Mouse (Mus musculus): ENCODE results near the gene Notum. TPM values are rescaled to one million over a fixed set of nuclear protein-coding genes. Genes with fewer than 3 reads are reported as not detected.

Gene Notum
- polyA plus RNA-seq, 1 experiment, result not detected

DNA sequence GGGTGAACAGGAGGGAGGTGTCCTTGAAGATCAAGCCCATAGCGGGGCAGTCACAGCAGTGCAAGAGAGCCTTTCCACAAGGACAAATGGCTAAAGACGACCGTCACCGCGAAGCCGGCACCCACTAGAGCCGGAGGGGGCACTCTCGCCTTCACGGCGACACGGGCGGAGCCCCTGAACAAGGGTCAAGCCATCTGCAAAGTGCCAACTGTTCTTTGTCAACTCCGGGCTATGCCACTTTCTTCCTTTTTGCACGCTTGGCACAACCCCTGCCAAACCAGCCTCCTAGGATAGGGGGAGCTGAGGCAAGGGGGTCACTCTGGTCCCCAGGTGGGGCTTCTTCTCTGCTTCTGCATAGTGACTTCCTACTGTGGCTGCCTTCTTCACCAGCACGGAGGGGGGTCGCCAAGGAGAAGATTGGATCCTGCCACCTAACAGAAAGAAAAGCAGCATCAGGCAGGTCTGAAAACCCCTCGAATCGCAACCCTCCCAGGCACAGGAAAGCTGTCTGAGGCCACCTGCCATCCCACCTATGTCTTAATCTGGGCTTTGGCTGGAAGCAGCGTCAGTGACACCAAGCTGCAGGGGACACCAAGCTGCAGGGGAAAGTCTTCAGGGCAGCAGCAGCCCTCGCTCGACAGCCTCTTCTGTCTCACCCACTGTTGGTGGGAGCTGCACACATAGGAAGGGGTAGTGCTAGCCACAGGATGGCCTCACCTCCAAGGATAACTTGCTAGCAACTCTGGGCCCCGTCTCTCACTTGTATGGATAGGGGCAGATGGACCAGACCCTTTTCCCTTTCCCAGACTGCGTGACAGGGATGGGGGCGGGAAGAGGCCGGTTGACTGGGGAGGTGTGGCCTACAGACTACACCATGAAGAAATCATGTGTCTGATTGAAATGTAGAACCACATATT is 42.1 kb downstream of the Notum start:
- TF ChIP-seq POLR2A (IDR thresholded peaks at IDR 0.05; ENCODE audit: insufficient read depth, low read depth, low read length) (no peak), CTCF (IDR thresholded peaks at IDR 0.05; ENCODE audit: insufficient read depth, low read depth, low read length) (no peak)
- WGBS, result 93% methylated on average over 25 of the region's 25 CpGs
- peaks cover 22% of the 10 kb centered on the region for H3K4me1 ChIP-seq (ENCODE audit: control insufficient read depth, insufficient read depth, low read length)
- H3K27ac ChIP-seq (ENCODE audit: insufficient read depth, low read depth, low read length), result no peak overlapping the region
- no peak overlapping the region for H3K4me3 ChIP-seq (ENCODE audit: insufficient read depth, low read depth, low read length)

DNA sequence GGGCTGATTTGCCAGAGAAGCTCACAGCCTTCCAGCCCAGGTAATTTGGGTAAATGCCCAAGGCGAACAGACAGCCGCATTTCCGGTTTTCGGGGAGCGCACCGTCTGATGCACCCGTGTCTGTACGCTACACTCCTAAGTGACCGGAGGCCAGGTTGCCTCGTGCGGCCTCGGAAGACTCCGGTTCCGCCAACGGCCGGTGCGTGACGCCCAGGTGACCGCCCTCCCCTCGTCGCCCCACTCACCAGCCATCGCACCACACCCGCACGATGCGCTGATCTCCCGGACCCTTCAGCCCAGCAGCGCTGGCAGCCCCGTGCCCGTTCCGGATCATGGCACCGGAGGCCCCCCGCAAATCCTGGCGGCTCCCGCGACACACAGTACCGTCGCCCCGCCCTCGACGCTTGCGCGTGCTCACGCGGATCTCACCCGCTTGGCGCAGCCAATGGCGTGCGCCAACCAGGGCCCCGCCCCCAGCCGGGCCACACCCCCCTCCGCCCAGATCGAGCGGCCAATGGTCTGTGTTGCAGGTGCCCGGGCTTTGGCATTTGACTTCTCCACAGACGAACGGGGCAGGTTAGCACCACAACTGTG is 43.4 kb downstream of the Notum start, which contains the start of gene Pcyt2:
Gene Pcyt2 (minus strand): TSS at position 418 of the 594 bp plus-strand sequence.
- peaks cover 19% of the 10 kb centered on the region for H3K4me1 ChIP-seq (ENCODE audit: control insufficient read depth, insufficient read depth, low read length)
- peak within 1 kb of the TSS; percentile 81 for H3K4me3 ChIP-seq (ENCODE audit: insufficient read depth, low read depth, low read length)
- peak within 1 kb of the TSS; percentile 59 for H3K27ac ChIP-seq (ENCODE audit: insufficient read depth, low read depth, low read length)
- TF ChIP-seq POLR2A (IDR thresholded peaks at IDR 0.05; ENCODE audit: insufficient read depth, low read depth, low read length) (peak; percentile 87), CTCF (IDR thresholded peaks at IDR 0.05; ENCODE audit: insufficient read depth, low read depth, low read length) (no peak)
- under 1% methylated on average over 56 of the region's 56 CpGs for WGBS

DNA sequence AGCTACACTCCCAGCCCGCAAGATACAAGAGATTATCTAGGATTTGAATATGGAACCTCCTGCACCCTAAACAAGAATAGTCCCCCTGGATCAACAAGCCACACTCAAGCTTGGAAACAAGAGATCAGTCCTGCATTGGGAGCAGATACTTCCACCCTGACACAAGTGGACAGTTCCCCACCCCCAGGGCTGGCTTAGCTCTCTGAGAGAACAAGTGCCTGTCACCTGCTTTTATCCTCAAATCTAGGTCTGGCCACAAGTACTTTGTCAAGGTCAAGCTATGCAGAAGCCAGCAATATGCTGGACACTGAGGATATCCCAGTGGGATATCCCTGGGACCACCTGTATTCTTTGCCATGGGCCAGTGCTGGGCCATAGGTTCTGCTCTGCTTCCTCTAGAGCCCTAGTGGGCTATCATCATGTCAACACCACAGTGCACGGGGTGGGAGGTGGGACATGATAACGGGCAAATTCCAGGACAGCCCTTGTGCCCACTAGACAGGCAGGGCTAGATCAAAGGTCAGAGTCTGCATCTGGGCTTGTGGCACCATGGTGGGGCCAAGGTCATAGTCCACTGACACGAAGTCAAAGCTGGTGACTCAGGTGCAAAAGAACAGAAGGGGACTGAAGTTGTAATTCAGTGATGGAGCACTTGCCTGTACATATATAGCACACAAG is 44.2 kb downstream of the Notum start:
- no peak for TF ChIP-seq POLR2A (IDR thresholded peaks at IDR 0.05; ENCODE audit: insufficient read depth, low read depth, low read length)
- no peak for TF ChIP-seq CTCF (IDR thresholded peaks at IDR 0.05; ENCODE audit: insufficient read depth, low read depth, low read length)
- WGBS, result 39% methylated on average over 4 of the region's 4 CpGs

DNA sequence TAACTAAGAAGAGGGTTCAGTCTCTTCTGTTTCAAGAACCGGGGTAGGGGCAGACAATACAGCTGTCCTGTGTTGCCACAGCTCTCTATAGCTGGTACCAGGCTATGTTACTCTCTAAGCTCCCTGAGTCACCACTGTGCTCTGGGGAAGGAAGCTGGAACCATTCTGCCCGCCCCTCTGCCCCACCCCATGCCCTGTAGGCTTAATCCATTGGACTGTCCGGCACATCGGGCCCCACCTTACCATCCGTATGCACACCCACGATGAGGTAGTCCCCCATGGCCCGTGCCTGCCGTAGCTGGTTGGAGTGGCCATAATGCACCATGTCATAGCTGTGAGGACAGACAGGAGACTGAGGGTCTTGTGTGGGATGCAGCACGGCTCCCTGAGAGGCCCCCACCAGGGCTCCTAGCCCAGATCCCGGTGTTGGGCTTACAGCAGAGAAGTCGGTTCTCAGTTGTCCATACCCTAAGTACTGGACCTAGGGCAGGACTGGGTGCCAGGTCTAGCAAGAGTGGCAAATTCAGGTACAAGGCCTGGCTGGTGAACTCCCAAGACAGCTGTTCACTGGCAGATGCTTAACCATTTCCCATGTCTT is 45.3 kb downstream of the Notum start:
- Histone ChIP-seq H3K4me1 (ENCODE audit: control insufficient read depth, insufficient read depth, low read length) (peaks cover 19% of the 10 kb centered on the region), H3K27ac (ENCODE audit: insufficient read depth, low read depth, low read length) (no peak overlapping the region), H3K4me3 (ENCODE audit: insufficient read depth, low read depth, low read length) (no peak overlapping the region)
- 84% methylated on average over 11 of the region's 11 CpGs for WGBS
- no peak for TF ChIP-seq POLR2A (IDR thresholded peaks at IDR 0.05; ENCODE audit: insufficient read depth, low read depth, low read length)
- no peak for TF ChIP-seq CTCF (IDR thresholded peaks at IDR 0.05; ENCODE audit: insufficient read depth, low read depth, low read length)

More for the DNA sequence above, 44.2 kb downstream of the Notum start:
- Histone ChIP-seq H3K27ac (ENCODE audit: insufficient read depth, low read depth, low read length) (peak overlapping the region; percentile 59; the same call in 1 of the 2 replicates), H3K4me3 (ENCODE audit: insufficient read depth, low read depth, low read length) (peak overlapping the region; percentile 81), H3K4me1 (ENCODE audit: control insufficient read depth, insufficient read depth, low read length) (peaks cover 19% of the 10 kb centered on the region)

- no peak overlapping the region for H3K27ac ChIP-seq (ENCODE audit: insufficient read depth, low read depth, low read length)
- peaks cover 19% of the 10 kb centered on the region for H3K4me1 ChIP-seq (ENCODE audit: control insufficient read depth, insufficient read depth, low read length)
- no peak overlapping the region for H3K4me3 ChIP-seq (ENCODE audit: insufficient read depth, low read depth, low read length)
- 84% methylated on average over 6 of the region's 6 CpGs for WGBS
- no peak for TF ChIP-seq POLR2A (IDR thresholded peaks at IDR 0.05; ENCODE audit: insufficient read depth, low read depth, low read length)
- no peak for TF ChIP-seq CTCF (IDR thresholded peaks at IDR 0.05; ENCODE audit: insufficient read depth, low read depth, low read length)
Observed at GRCm38 (mm10) chr11:120615167-120615566, 45.8 kb downstream of the Notum start.

DNA sequence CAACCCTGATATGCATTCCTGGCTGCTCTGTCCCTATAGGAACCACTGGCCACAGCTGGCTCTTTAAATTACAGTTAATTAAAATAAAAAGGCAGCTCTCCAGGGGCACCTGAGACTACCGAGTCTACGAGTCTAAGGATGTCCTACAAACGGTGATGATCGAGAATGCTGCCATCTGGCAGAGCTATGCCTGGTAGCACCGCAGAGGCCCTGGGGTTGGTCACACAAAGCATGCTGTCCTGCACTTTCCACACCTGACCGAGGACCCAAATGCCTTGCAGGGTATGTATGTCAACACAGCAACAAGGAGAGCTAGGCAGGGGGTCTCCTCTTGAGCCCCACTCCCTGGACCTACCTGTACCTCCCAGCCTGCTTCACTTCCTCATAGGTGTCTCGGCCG is 47.0 kb downstream of the Notum start:
- Histone ChIP-seq H3K27ac (ENCODE audit: insufficient read depth, low read depth, low read length) (no peak overlapping the region), H3K4me1 (ENCODE audit: control insufficient read depth, insufficient read depth, low read length) (peaks cover 26% of the 10 kb centered on the region), H3K4me3 (ENCODE audit: insufficient read depth, low read depth, low read length) (no peak overlapping the region)
- whole genome bisulfite sequencing, result 79% methylated on average over 8 of the region's 8 CpGs
- TF ChIP-seq CTCF (IDR thresholded peaks at IDR 0.05; ENCODE audit: insufficient read depth, low read depth, low read length) (no peak), POLR2A (IDR thresholded peaks at IDR 0.05; ENCODE audit: insufficient read depth, low read depth, low read length) (no peak)

GRCm38 (mm10) chr11:120613481-120613972 is 47.4 kb downstream of the Notum start:
- 83% methylated on average over 10 of the region's 10 CpGs for WGBS
- H3K4me3 ChIP-seq (ENCODE audit: insufficient read depth, low read depth, low read length), result no peak overlapping the region
- H3K27ac ChIP-seq (ENCODE audit: insufficient read depth, low read depth, low read length), result no peak overlapping the region
- no peak for TF ChIP-seq CTCF (IDR thresholded peaks at IDR 0.05; ENCODE audit: insufficient read depth, low read depth, low read length)
- no peak for TF ChIP-seq POLR2A (IDR thresholded peaks at IDR 0.05; ENCODE audit: insufficient read depth, low read depth, low read length)
- peaks cover 30% of the 10 kb centered on the region for H3K4me1 ChIP-seq (ENCODE audit: control insufficient read depth, insufficient read depth, low read length)

DNA sequence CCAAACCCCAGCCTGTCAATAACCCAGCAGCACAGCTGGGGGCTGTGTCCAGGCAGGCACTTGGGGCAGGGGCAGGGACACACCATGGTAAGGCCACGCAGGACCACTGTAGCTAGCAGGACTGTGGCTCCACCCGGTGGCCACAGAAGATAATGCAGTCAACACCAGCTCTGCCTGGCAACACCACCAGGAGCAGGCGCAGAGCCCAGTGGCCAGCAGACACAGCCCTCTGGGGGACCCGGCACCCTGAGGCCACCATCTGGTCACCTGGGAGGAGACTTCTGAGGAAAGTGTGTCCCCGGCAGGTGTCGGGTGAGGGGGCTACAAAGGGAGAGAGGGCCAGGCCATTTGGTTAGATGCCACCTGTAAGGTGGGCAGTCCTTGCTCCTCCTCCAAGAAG is 48.2 kb downstream of the Notum start:
- Histone ChIP-seq H3K4me1 (ENCODE audit: control insufficient read depth, insufficient read depth, low read length) (peaks cover 33% of the 10 kb centered on the region), H3K27ac (ENCODE audit: insufficient read depth, low read depth, low read length) (no peak overlapping the region), H3K4me3 (ENCODE audit: insufficient read depth, low read depth, low read length) (no peak overlapping the region)
- TF ChIP-seq POLR2A (IDR thresholded peaks at IDR 0.05; ENCODE audit: insufficient read depth, low read depth, low read length) (no peak), CTCF (IDR thresholded peaks at IDR 0.05; ENCODE audit: insufficient read depth, low read depth, low read length) (peak; percentile 45)
- 33% methylated on average over 6 of the region's 6 CpGs for WGBS
